Mouse (Mus musculus) embryonic facial prominence, embryonic 11.5 days (tissue): Measurements from ENCODE around the gene Olfr48. TPM values are rescaled to one million over a fixed set of nuclear protein-coding genes. Genes with fewer than 3 reads are reported as not detected.

ENCODE experiments used
- ATAC-seq: fragments of 200-750 bp; cut with Nextera tagmentation; replicated peaks from 2 replicates; pipeline ENCODE4 v1.8.0; 2017; ENCODE audit warnings: low read depth; ENCODE audit not compliant: insufficient number of reproducible peaks, low FRiP score, low TSS enrichment
- DNase-seq: peaks from one replicate; pipeline ENCODE4 v3.0.0-alpha.2; 2015; ENCODE audit warnings: low spot score
- H3K27ac ChIP-seq: fragments of 300-500 bp; sonication (generic); replicated peaks from 2 replicates; pipeline ENCODE4 v1.5.1; 2014; ENCODE audit warnings: mild to moderate bottlenecking, low read depth, low read length, control low read depth
- H3K27me3 ChIP-seq: fragments of 300-500 bp; sonication (generic); 2 replicates; pipeline ENCODE4 v1.6.1; 2014; ENCODE audit warnings: mild to moderate bottlenecking, low read length, moderate library complexity, mixed read lengths; ENCODE audit not compliant: control insufficient read depth, insufficient read depth
- H3K36me3 ChIP-seq: fragments of 300-500 bp; sonication (generic); replicated peaks from 2 replicates; pipeline ENCODE4 v1.6.1; 2014; ENCODE audit warnings: low read depth, mild to moderate bottlenecking, low read length, moderate library complexity, mixed read lengths; ENCODE audit not compliant: control insufficient read depth, insufficient read depth
- H3K4me1 ChIP-seq: fragments of 300-500 bp; sonication (generic); 2 replicates; pipeline ENCODE4 v1.6.1; 2014; ENCODE audit warnings: low read length, mixed read lengths; ENCODE audit not compliant: control insufficient read depth, insufficient read depth
- H3K4me2 ChIP-seq: fragments of 300-500 bp; sonication (generic); 2 replicates; pipeline ENCODE4 v1.6.1; 2014; ENCODE audit warnings: low read depth, mild to moderate bottlenecking, control low read depth, low read length, moderate library complexity
- H3K4me3 ChIP-seq: fragments of 300-500 bp; sonication (generic); 2 replicates; pipeline ENCODE4 v1.5.1; 2014; ENCODE audit warnings: low read depth, low read length, control low read depth
- H3K9ac ChIP-seq: fragments of 300-500 bp; sonication (generic); replicated peaks from 2 replicates; pipeline ENCODE4 v1.6.1; 2014; ENCODE audit warnings: mild to moderate bottlenecking, control low read depth, low read length
- H3K9me3 ChIP-seq: fragments of 300-500 bp; sonication (generic); replicated peaks from 2 replicates; pipeline ENCODE4 v1.6.1; 2016; ENCODE audit warnings: mild to moderate bottlenecking, low read length, inconsistent platforms, mixed read lengths; ENCODE audit not compliant: control insufficient read depth
- polyA plus RNA-seq: library from polyadenylated mRNA; unstranded; fragments of >200 nt; fragmentation: Nextera tagmentation; extraction: Ambion mirVana; gene quantifications from 2 replicates; pipeline ENCODE4 v1.2.1, GENCODE M21; 2014

Olfr48 gene
- polyA plus RNA-seq, 1 experiment from 2014 or later, result not detected

DNA sequence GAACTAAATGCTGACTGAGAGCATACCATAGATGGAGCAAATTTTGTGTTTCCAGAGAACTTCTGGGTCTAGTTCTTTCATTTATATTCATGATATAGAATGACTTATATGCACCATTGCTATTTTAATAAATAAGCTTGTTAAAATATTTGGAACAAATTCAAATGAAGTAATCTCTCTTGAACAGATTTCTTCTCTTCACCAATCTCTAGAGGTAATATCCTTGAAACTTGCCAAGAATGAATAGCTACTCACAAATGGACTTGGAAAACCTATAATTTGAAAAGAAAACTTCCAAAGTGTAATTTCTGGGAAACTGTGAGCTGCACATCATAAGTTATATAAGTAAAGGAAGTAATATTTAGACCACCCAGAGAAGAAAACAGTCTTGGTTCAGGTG, 54.5 kb downstream of the Olfr48 start, which contains the start of gene Olfr1254:
TSS of gene Olfr1254 (minus strand) at position 101 of the 400 bp plus-strand sequence.
- Histone ChIP-seq H3K36me3 (no peaks in the 10 kb centered on the region), H3K9ac (no peak within 1 kb of the TSS), H3K9me3 (no peaks in the 10 kb centered on the region), H3K4me1 (no peaks in the 10 kb centered on the region), H3K27me3 (no peaks in the 10 kb centered on the region), H3K4me2 (no peak within 1 kb of the TSS), H3K4me3 (no peak within 1 kb of the TSS), H3K27ac (no peak within 1 kb of the TSS)
- ATAC-seq (no peak), DNase-seq (no peak)

Other genes with a start within 250 kb of the Olfr48 start
- not detected in 2 replicates for gene Olfr1247, start 234.1 kb downstream of the Olfr48 start, polyA plus RNA-seq
- gene Olfr1248, start 230.0 kb downstream of the Olfr48 start, polyA plus RNA-seq, result not detected in 2 replicates
- gene Olfr1249, start 213.2 kb downstream of the Olfr48 start, polyA plus RNA-seq, result not detected in 2 replicates
- gene Olfr1250, start 186.7 kb downstream of the Olfr48 start, polyA plus RNA-seq, result not detected in 2 replicates
- not detected in 2 replicates for gene Olfr1251, start 176.3 kb downstream of the Olfr48 start, polyA plus RNA-seq
- gene Olfr1252, start 123.2 kb downstream of the Olfr48 start, polyA plus RNA-seq, result not detected in 2 replicates
- not detected in 2 replicates for gene Olfr1253, start 91.1 kb downstream of the Olfr48 start, polyA plus RNA-seq
- gene Olfr1254, start 54.6 kb downstream of the Olfr48 start, polyA plus RNA-seq, result not detected in 2 replicates
- not detected in 2 replicates for gene Olfr1255, start 36.2 kb downstream of the Olfr48 start, polyA plus RNA-seq
- not detected in 2 replicates for gene Olfr1256, start 6.7 kb downstream of the Olfr48 start, polyA plus RNA-seq
- gene Olfr1257, start 30.2 kb upstream of the Olfr48 start, polyA plus RNA-seq, result not detected in 2 replicates
- not detected in 2 replicates for gene Olfr1258, start 79.1 kb upstream of the Olfr48 start, polyA plus RNA-seq
- not detected in 2 replicates for gene Olfr1259, start 100.5 kb upstream of the Olfr48 start, polyA plus RNA-seq
- gene Olfr1260, start 126.1 kb upstream of the Olfr48 start, polyA plus RNA-seq, result not detected in 2 replicates
- gene Olfr1261, start 143.0 kb upstream of the Olfr48 start, polyA plus RNA-seq, result not detected in 2 replicates
- gene Olfr1262, start 151.9 kb upstream of the Olfr48 start, polyA plus RNA-seq, result not detected in 2 replicates
- not detected in 2 replicates for gene Olfr1263, start 163.9 kb upstream of the Olfr48 start, polyA plus RNA-seq
- gene Olfr1264, start 177.4 kb upstream of the Olfr48 start, polyA plus RNA-seq, result not detected in 2 replicates
- gene Olfr1265, start 187.1 kb upstream of the Olfr48 start, polyA plus RNA-seq, result not detected in 2 replicates
- gene Olfr140, start 215.4 kb upstream of the Olfr48 start, polyA plus RNA-seq, result not detected in 2 replicates